Mouse (Mus musculus) C2C12 (cell line): ENCODE data around the gene Fcer1g. TPM values are rescaled to one million over a fixed set of nuclear protein-coding genes. Genes with fewer than 3 reads are reported as not detected.
A peak's percentile ranks its signal among the peaks of the same experiment; 100 is the strongest.

Experiments used
- H3K27me3 ChIP-seq: one replicate; pipeline ENCODE4 v1.6.1; 2011; ENCODE audit not compliant: control insufficient read depth, insufficient read depth, insufficient read length
- H3K36me3 ChIP-seq: one replicate; pipeline ENCODE4 v1.6.1; 2011; ENCODE audit not compliant: control insufficient read depth, insufficient read depth
- H3K4me3 ChIP-seq: one replicate; pipeline ENCODE4 v1.5.1; 2011; ENCODE audit warnings: mild to moderate bottlenecking, control low read depth; ENCODE audit not compliant: poor library complexity, insufficient read depth, severe bottlenecking
- H3K79me2 ChIP-seq: one replicate; pipeline ENCODE4 v1.6.1; 2011; ENCODE audit not compliant: control insufficient read depth, insufficient read depth
- H3K79me3 ChIP-seq: one replicate; pipeline ENCODE4 v1.6.1; 2011; ENCODE audit warnings: low read depth, control low read depth
- H3ac ChIP-seq: one replicate; pipeline ENCODE3; 2011; ENCODE audit warnings: low read depth; ENCODE audit not compliant: control insufficient read depth, insufficient read length
- CEBPB ChIP-seq: IDR thresholded peaks from one replicate; pipeline ENCODE4 v1.6.1; 2011; ENCODE audit warnings: low read depth, mild to moderate bottlenecking, control low read depth, moderate library complexity
- CTCF ChIP-seq: IDR thresholded peaks from one replicate; pipeline ENCODE4 v1.5.1; 2011; ENCODE audit not compliant: control insufficient read depth, insufficient read depth, insufficient read length
- FOSL1 ChIP-seq: IDR thresholded peaks from one replicate; pipeline ENCODE4 v1.8.0; 2011; ENCODE audit warnings: mild to moderate bottlenecking, low read length; ENCODE audit not compliant: poor library complexity, insufficient read depth, severe bottlenecking
- MAX ChIP-seq: IDR thresholded peaks from one replicate; pipeline ENCODE4 v1.6.1; 2011; ENCODE audit warnings: mild to moderate bottlenecking, control low read depth
- MYOD1 ChIP-seq: IDR thresholded peaks from one replicate; pipeline ENCODE4 v1.6.1; 2011; ENCODE audit warnings: low read depth; ENCODE audit not compliant: control insufficient read depth, insufficient read length
- MYOG ChIP-seq: IDR thresholded peaks from one replicate; pipeline ENCODE4 v1.6.1; 2011; ENCODE audit not compliant: control insufficient read depth, insufficient read length; ENCODE audit errors: extremely low read depth
- USF1 ChIP-seq: IDR thresholded peaks from one replicate; pipeline ENCODE4 v1.6.1; 2011; ENCODE audit warnings: low read depth, mild to moderate bottlenecking, control low read depth, moderate library complexity
- polyA plus RNA-seq: library from polyadenylated mRNA; unstranded; fragments of >200 nt; fragmentation: generic; extraction: Trizol; gene quantifications from one replicate; pipeline ENCODE4 v1.2.1, GENCODE M21; 2012; ENCODE audit warnings: missing spikeins

The Fcer1g gene
- polyA plus RNA-seq, 1 experiment: not detected

DNA sequence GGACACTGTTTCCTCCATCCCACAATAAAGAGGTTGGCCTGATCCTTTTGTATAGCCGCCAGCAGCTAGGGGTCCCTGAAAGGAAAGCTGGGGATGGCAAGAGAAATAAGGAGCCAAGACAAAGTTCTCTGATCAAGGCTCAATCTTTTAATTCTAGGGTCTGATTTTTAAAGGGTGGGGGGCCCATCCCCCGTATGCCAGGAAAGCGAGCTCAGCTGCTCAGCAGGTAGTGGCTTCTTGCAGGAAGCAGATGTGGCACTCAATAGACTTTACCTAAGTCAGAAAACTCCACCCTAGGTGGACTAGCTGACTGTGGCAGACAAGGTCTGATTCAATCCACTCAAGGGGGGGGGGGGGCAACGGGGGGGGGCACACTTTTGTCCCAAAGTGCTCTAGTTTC lies 7.4 kb downstream of the Fcer1g start:
- H3K4me3 ChIP-seq: no peak overlapping the region
- no peaks in the 10 kb centered on the region for H3K79me3 ChIP-seq
- no peak overlapping the region for H3ac ChIP-seq
- no peaks in the 10 kb centered on the region for H3K27me3 ChIP-seq
- TF ChIP-seq MYOD1 (no peak), MAX (no peak), CEBPB (no peak), USF1 (no peak), CTCF (no peak), MYOG (no peak), FOSL1 (no peak)
- no peaks in the 10 kb centered on the region for H3K36me3 ChIP-seq
- no peaks in the 10 kb centered on the region for H3K79me2 ChIP-seq

DNA sequence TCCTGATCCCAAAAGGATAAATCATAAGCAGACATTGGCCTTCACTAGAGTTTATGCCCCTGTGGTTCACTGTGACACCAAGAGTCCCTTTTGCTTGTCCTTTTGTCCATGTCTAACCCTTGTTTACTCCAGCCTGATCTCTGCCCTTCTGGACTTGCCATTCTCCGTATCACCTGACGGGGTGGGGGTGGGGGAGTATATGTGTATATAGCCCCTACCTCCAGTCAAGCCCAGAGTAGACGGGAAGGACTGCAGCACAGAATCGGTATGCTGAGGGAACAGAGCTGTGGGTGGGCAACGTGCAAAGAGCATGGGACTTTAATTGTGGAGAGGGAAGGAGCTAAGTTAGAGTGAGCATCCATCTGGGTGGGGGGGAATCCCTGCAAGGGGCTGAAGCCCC lies 9.3 kb downstream of the Fcer1g start, which contains the start of gene Apoa2:
TSS of gene Apoa2 (plus strand) at position 198 of the 400 bp plus-strand sequence.
- H3ac ChIP-seq: no peak within 1 kb of the TSS
- peaks cover 9% of the 10 kb centered on the region for H3K36me3 ChIP-seq
- no peak for TF ChIP-seq MYOG
- TF ChIP-seq CEBPB: no peak
- no peak for TF ChIP-seq MYOD1
- TF ChIP-seq USF1: no peak
- no peak within 1 kb of the TSS for H3K4me3 ChIP-seq
- H3K27me3 ChIP-seq: no peaks in the 10 kb centered on the region
- H3K79me2 ChIP-seq: no peaks in the 10 kb centered on the region
- H3K79me3 ChIP-seq: no peaks in the 10 kb centered on the region

GRCm38 (mm10) chr1:171223796-171224195 lies 10.4 kb downstream of the Fcer1g start:
- no peak overlapping the region for H3K4me3 ChIP-seq
- TF ChIP-seq CTCF: no peak
- TF ChIP-seq FOSL1: no peak
- TF ChIP-seq USF1: no peak
- no peak for TF ChIP-seq MYOD1
- TF ChIP-seq MAX: no peak
- TF ChIP-seq CEBPB: no peak
- TF ChIP-seq MYOG: no peak
- H3K36me3 ChIP-seq: peaks cover 18% of the 10 kb centered on the region
- no peaks in the 10 kb centered on the region for H3K27me3 ChIP-seq
- H3ac ChIP-seq: no peak overlapping the region
- no peaks in the 10 kb centered on the region for H3K79me3 ChIP-seq
- no peaks in the 10 kb centered on the region for H3K79me2 ChIP-seq

GRCm38 (mm10) chr1:171223168-171223567 lies 11.0 kb downstream of the Fcer1g start:
- Histone ChIP-seq H3K27me3 (no peaks in the 10 kb centered on the region), H3K79me3 (no peaks in the 10 kb centered on the region), H3ac (no peak overlapping the region), H3K36me3 (peaks cover 18% of the 10 kb centered on the region), H3K4me3 (peak overlapping the region; percentile 14), H3K79me2 (no peaks in the 10 kb centered on the region)
- TF ChIP-seq CEBPB (no peak), MYOD1 (no peak), MAX (no peak)

DNA sequence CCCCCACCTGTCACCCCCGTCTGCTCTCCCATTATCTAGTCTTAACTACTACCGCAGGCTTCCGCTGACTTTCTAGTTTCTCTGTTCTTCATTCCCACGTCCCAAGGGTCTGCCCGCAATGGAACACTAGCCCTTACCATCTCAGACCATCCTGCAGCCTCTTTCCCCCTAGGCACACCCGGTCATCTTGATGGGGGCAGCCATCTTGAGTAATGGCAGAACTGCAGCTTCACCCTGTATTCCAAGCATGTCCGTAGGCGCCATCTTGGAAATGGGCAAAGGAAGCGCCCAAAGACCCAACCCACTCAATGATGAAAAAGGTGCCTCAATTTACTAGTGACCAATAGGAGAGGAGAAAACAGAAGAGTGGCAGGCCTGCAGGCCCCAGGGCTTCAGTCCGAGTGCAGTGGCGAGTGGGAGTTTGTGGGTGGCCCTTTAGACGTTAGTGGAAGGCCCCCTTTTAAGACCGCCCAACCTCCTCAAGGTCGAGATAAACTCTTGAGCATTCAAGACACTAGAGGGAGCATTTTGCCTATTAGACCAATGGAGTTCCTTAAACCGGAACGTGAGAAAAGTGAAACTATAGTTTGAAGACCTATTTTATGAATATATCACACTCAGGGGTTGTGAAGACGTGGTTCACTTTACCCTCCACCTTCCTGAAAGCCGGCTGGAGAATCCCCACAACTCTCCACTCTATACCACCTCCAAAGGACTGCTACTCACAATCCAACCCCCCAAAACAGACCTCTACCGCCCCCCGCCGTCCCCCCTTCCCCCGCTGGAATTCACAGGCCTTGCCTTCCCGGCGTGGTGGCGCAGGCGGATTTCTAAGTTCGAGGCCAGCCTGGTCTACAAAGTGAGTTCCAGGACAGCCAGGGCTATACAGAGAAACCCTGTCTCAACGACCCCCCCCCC lies 11.7 kb downstream of the Fcer1g start, which contains the start of gene Tomm40l:
TSS of gene Tomm40l (minus strand) at position 277 of the 918 bp plus-strand sequence.
- no peaks in the 10 kb centered on the region for H3K27me3 ChIP-seq
- H3K36me3 ChIP-seq: peaks cover 18% of the 10 kb centered on the region
- no peaks in the 10 kb centered on the region for H3K79me3 ChIP-seq
- H3K79me2 ChIP-seq: no peaks in the 10 kb centered on the region
- H3ac ChIP-seq: peak within 1 kb of the TSS; percentile 76
- peak within 1 kb of the TSS; percentile 66 for H3K4me3 ChIP-seq
- TF ChIP-seq MYOG (no peak), CEBPB (no peak), MAX (no peak), MYOD1 (no peak), CTCF (no peak)
